Mouse (Mus musculus) bone marrow macrophage, adult 2 months (primary cell): Measurements from ENCODE around the gene Hoxa4. TPM values are rescaled to one million over a fixed set of nuclear protein-coding genes. Genes with fewer than 3 reads are reported as not detected.
A peak's percentile ranks its signal among the peaks of the same experiment; 100 is the strongest.

Experiments used
- H3K27ac ChIP-seq: 2 replicates; pipeline ENCODE4 v1.5.1; 2012; ENCODE audit warnings: low read depth, low read length; ENCODE audit not compliant: insufficient read depth
- H3K4me1 ChIP-seq: 2 replicates; pipeline ENCODE4 v1.6.1; 2012; ENCODE audit warnings: low read length; ENCODE audit not compliant: control insufficient read depth, insufficient read depth
- H3K4me3 ChIP-seq: 2 replicates; pipeline ENCODE4 v1.5.1; 2012; ENCODE audit warnings: mild to moderate bottlenecking, low read length, moderate library complexity; ENCODE audit not compliant: insufficient read depth
- CTCF ChIP-seq: IDR thresholded peaks from 2 replicates; pipeline ENCODE4 v1.5.1; 2012; ENCODE audit warnings: low read depth, mild to moderate bottlenecking, low read length, moderate library complexity
- POLR2A ChIP-seq: IDR thresholded peaks from 2 replicates; pipeline ENCODE4 v1.6.1; 2012; ENCODE audit warnings: mild to moderate bottlenecking, low read depth, low read length, borderline replicate concordance
- polyA plus RNA-seq: library from polyadenylated mRNA; stranded (reverse); fragments of >200 nt; gene quantifications from 2 replicates; pipeline ENCODE4 v1.2.4, GENCODE M21; 2012; ENCODE audit not compliant: missing spikeins, insufficient read depth, insufficient read length

Hoxa4 gene
- polyA plus RNA-seq, 1 experiment, result 1.2 TPM

DNA sequence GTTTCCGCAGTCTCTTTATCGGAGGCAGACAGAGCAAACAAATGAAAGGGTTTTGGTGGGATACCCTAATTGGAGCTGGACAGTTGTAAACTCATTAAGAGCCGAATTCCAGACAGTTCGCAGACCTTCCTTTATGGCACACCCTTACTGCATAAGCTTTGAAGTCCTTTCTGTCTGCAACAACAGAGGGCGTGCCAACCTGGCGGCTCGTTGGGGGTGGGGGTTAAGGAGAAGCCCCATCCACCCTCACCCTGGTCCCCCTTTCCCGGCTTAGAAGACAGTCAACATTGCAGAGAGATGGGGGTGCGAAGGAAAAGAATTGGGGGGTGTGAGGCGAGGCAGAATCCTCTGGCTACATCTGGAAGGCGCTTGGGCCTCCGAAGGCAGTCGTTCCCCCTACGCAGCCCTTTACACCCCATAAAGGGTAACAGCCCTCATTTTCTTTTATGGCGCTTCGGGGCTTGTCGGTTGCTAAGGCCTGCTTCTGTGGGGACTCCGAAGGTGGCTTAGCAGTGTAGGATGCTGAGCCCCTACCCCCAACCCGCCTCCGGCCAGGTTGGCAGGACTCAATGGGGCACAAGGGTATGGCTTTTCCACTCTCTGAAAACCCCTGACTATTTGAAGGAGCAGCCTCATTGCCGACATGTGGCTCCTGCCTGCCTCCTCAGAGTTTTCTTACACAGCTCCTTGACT lies 30.6 kb upstream of the Hoxa4 start:
- TF ChIP-seq POLR2A (no peak), CTCF (no peak)
- peak overlapping the region; percentile 30 for H3K4me3 ChIP-seq
- H3K27ac ChIP-seq, result no peak overlapping the region
- no peaks in the 10 kb centered on the region for H3K4me1 ChIP-seq

DNA sequence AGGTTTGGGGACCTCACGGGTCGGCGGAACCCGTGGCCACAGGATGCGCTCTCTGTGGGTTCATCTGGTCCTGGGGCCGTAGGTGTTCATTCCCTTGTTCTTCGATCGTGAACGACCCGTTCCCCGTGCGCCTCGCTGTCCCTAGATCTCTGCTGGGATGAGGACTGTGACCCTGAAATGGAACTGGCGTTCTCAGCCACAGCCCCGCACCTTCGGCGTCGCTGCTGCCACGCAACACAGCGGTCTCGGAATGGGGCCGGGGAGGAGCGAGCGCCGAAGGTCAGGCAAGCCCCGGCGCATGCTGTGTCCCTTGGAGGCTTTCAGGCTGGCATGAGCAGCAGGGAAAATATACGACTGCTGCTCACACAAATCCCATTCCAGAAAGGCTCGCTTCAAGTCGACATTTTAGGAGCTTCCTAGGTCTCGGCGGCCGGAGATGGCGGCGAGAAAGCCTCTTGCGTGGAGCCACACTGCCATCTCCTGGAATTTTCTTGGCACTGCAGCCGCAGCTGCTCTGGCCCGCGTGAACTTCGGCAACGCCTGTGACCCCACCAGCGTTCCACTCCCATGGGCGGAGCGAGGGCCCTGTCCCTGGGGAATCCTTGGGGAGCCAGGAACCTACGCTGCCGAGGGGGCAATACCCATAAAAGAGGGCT lies 29.9 kb upstream of the Hoxa4 start, which contains the start of gene Hoxa7:
Gene Hoxa7, minus strand, starts transcription at position 518 of the 656 bp plus-strand sequence.
- peak within 1 kb of the TSS; percentile 51 for H3K4me3 ChIP-seq
- TF ChIP-seq CTCF, result peak; percentile 65
- no peak for TF ChIP-seq POLR2A
- H3K4me1 ChIP-seq, result no peaks in the 10 kb centered on the region
- H3K27ac ChIP-seq, result no peak within 1 kb of the TSS

DNA sequence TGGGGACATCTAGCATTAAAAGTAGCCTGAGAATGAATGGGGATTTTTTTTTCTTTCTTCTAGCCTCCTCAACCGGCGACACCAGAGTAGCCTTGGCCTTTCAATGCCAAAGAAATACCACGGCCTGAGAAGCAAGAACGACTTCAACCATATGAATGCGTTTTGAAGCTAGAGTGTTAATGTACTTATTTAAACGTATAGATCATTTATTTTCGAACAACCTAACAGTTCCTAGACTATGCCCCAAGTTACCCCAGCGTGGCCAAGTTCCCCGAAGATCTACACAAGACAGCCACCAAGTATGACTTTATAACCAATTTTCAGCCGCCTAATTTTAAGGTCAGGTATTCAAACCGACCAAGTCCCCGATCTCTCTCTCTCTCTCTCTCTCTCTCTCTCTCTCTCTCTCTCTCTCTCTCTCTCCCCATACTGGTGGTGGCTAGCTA lies 29.3 kb upstream of the Hoxa4 start:
- H3K4me3 ChIP-seq, result peak overlapping the region; percentile 51
- H3K27ac ChIP-seq, result no peak overlapping the region
- TF ChIP-seq POLR2A (no peak), CTCF (no peak)
- no peaks in the 10 kb centered on the region for H3K4me1 ChIP-seq

DNA sequence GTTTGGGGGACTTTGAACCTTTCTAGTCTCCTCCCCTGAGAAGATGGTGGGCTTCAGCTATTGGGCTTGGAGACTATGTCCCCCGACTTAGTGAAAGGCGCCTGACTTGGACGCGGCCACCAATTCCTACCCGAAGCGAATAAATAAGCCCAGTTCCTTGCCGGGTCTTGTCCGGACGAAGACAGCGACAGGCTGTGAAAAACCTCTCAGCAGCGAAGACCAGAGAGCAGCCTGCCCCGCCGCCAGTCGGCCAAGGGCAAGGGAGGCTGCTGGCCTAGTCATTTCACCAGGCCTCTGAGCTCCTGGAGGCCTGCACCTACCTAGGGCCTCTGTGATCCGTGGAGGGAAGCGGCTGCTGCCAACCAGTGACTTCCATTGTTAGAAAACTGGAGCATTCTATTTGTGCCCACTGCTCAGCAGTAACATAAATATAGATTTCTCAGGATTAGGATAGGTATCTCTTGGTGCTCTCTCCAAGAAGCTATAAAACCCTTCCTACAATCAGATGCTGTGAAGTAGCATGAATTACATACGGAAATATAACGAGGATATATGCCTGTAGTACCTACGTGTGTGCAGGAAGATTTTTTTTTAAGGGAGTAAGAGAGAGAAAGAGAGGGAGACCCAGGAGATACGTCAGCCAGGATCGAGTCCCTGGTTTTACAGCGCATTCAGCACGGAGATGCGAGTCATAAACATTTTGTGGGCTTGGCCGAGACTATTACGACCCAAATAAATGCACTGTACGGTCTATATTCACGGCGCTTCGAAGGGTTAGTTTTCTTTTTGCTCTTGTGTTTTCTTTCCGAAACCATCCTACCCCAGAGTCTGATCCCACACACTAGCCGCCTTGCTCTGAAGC lies 28.7 kb upstream of the Hoxa4 start:
- no peak for TF ChIP-seq CTCF
- no peak for TF ChIP-seq POLR2A
- H3K27ac ChIP-seq, result no peak overlapping the region
- H3K4me1 ChIP-seq, result no peaks in the 10 kb centered on the region
- H3K4me3 ChIP-seq, result no peak overlapping the region

DNA sequence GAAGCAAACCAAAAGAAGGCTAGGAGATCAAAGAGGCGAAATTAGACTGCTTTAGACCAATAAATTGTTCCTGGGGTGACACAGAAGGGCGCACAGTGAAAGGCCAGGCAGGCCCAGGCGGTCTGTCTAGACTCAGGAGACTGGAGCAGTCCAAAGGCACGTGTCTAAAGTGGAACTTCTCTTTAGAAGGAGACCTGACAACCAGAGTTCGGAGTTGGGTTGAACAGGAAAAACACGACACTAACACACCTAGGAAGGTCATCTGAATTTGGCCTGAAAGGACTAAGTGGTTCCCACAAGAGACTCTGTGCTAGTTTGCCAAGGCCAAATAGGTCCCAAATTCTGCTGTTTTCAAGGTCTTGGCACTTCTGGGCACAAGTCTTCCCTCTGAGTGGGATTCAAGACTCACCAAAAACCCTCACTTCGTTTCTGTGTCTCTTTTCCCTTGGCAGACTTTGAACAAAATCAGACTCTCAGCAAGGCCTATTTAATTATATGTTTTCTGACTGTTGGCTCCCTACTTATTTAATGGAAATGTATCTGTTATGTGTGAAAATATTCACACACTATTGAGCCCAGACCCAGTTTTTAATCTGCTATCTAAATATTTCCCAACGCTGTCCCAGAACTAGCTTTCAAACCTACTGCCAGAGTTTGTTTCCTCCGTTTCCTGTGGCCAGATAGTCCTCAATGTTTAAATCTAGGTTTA lies 27.8 kb upstream of the Hoxa4 start:
- H3K27ac ChIP-seq, result no peak overlapping the region
- TF ChIP-seq POLR2A (no peak), CTCF (no peak)
- H3K4me3 ChIP-seq, result no peak overlapping the region
- H3K4me1 ChIP-seq, result no peaks in the 10 kb centered on the region

DNA sequence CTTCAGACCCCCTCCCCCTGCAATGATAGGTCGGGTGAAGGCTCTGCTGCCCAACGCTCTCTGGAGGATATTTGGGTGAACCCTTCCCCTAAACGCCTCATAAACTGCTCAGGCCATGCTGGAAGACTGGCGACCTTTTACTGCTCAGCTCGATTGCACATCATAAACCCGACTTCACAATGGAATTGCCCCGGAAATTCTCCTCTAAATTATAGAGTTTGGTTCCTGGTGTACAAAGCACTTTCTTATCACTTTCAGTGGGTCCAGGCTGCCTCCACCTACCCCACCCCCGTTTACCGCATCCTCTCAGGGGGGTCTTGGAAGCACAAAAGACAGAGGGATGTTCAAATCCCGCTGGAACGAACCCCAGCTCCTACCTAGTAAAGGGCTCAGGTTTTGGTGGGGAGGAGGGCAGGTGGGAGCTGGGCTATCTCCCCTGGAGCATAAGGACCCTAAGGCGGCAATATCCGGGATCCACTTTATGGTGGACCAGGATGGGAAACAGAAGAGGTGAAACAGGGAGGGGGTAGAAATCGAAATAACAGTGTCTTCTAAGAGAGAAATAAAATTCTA lies 27.2 kb upstream of the Hoxa4 start:
- Histone ChIP-seq H3K27ac (no peak overlapping the region), H3K4me1 (no peaks in the 10 kb centered on the region), H3K4me3 (no peak overlapping the region)
- no peak for TF ChIP-seq CTCF
- TF ChIP-seq POLR2A, result no peak

DNA sequence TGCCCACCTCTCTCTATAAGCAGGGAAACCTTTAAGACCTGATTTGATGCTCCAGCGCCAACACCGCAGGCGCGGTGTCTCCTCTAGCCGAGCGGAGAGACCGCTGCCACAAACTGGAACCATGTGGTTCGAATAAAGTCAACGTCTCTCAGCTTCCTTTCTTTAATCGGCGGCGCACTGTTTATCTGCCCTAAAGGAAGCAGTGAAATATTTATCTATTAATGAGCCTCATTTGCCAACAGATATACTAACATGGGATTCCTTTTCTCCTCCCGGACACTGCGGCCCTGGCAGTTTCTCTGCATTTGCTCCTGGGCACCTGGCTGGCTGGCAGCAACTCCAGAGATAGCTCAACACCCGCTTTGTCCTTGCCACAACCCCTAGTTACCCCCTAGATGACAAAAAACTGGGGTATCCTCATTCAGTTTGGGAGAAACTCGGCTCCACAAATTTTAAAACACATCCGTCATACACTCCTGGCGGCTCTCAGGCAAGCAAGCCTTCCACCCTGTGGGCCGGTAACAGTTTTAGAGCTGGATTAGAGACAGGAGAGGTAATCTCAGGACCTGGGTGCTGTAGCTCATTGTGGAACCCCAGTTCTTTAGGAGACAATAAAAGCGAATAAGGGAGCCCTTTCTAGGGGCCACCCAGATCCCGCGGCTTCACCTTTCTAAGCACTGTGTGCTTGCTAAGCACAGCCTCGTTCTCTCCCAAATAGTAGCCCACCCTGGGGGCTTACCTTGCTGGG lies 26.5 kb upstream of the Hoxa4 start:
- peak overlapping the region; percentile 47 for H3K4me3 ChIP-seq
- TF ChIP-seq CTCF (no peak), POLR2A (no peak)
- H3K4me1 ChIP-seq, result no peaks in the 10 kb centered on the region
- no peak overlapping the region for H3K27ac ChIP-seq

DNA sequence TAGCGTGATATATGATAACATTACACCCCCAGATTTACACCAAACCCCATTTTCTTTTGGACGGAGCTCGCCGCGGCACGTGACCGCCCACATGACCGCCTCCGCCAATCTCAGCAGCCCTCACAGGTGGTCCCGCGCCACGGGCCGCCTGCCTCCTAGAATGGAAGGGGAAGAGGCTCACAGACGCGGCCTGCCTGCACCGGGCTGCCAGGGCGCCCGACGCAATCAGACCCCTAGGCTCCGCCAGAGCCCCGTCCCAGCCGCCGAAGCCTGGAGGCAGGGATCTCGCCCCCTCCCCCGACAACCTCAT lies 25.9 kb upstream of the Hoxa4 start:
- Histone ChIP-seq H3K4me3 (peak overlapping the region; percentile 47), H3K4me1 (peaks cover under 1% of the 10 kb centered on the region), H3K27ac (no peak overlapping the region)
- TF ChIP-seq CTCF (no peak), POLR2A (no peak)

DNA sequence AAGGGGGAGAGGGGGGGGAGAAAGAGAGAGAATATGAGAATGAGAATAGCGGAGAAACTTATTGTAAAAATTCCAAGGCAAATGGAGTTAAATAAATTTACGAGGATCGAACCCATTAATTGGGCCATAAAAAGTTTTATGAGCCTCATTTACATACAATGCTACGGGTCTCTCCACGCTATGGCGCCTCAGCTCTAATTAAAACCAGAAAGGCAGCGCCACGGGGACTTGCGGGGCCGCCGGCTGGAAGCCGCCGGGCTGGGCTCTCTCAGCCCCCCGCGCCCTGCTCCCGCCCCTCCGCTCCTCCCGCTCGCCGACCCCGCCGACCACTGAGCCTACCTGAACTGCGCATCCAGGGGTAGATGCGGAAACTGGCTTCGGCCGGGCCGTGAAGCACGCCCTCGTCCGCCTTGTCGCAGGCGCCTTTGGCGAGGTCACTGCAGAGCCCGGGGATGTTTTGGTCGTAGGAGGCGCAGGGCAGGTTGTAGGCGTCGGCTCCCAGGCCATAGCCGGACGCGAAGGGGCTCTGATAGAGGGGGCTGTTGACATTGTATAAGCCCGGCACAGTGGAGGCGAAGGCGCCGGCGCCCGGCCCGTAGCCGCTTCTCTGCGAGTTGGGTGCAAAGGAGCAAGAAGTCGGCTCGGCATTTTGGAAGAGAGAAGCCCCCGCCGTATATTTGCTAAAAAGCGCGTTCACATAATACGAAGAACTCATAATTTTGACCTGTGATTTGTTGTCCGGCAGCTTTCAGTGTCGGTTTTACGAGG lies 25.3 kb upstream of the Hoxa4 start:
- H3K4me3 ChIP-seq, result peak overlapping the region; percentile 47
- TF ChIP-seq CTCF, result no peak
- no peak for TF ChIP-seq POLR2A
- H3K4me1 ChIP-seq, result peaks cover 4% of the 10 kb centered on the region
- H3K27ac ChIP-seq, result no peak overlapping the region
